Mouse (Mus musculus) thymus, adult 18-20 months (tissue): ENCODE data around the gene a.
A peak's percentile ranks its signal among the peaks of the same experiment; 100 is the strongest.

Experiments
- DNase-seq, 2 experiments: peaks; one replicate each; pipeline ENCODE4 v3.0.0; 2022; ENCODE audit warnings: mixed read lengths in 2 of 2

a gene

DNA sequence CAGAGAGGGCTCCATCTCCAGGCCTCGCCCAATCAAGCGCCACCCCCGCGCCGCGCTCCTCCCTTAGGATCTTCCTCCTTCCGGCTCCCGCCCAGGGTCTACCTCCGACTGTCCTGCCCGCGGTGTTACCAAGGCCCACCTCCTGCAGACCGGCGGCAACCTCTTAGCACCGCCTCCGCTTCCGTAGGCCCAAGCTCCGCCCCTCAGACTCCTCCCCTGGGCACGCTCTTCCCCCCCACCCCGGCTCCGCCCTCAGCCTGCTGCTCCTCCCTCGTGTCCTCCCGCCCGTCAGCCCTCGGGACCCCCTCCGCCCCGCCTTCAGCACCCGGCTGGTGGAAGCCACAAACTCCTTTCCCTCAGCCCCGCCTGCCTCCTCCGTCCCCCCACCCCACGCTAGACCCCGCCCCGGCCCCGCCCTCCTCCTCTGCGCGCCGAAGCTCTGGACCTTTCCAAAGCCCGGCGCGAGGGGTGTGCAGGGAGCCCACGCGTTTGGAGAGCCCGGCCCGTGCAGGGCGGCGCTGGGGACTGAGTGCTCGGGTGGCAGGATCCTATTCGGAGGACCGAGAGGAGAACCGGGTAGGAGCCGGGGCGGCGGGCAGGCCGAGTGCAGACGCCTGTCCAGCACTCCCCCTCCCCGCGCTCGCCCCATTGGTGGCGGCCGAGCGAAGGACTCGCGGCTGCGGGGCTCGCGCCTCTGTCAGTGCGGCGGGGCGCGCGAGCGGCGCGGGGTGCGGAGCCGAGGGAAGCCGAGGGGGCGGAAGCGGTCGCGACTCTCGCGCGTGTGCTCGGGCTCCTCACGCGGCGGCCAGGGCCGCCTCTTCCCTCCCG, at the start of gene a, which contains the start of gene Raly:
Gene a, plus strand, starts transcription at position 747 of the 828 bp plus-strand sequence.
Gene Raly, plus strand, starts transcription at position 441 of the 828 bp plus-strand sequence.
- peak; percentile 97 to 98 for DNase-seq

DNA sequence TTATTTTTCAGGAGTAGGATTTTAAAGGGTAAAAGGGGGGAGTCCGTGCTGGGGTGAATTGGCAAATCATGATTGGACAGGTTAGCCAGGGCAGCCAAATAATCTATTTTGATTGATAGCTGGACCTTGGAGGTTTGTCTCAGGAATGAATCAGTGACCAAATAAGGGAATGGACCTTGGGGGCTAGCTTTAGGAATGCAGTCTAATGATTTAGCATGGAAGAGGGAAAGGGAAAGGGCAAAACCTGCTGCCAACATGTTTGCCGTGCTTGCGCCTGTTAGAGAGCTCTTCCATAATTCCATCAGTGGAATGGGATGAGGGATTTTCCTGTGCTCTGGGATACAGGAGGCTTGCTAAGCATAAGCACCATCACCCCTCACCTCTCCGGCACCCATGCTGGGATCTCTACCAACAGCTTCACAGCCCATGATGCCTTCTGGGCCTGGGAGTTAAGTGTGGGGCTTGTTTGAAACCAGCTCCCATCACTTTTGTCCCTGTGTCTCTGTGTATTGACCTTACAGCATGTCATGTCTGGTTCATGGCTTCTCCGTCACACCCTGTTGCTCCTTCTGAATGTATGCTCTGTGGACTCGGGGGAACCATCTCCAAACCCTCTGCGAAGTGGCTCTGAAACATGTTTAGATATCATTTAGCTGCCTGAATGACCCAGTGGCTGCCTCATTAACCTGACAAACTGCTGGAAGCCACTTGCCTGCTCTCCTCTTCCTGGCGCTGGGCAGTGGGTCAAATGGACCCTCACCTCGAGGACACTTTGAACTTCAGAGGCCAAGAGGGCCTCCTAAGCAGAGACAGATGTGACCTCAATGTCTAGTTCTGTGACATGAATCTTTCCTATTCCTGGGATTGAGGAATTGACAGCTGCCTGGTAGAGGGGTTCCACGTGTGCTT, 48.0 kb upstream of the a start:
- no peak for DNase-seq

DNA sequence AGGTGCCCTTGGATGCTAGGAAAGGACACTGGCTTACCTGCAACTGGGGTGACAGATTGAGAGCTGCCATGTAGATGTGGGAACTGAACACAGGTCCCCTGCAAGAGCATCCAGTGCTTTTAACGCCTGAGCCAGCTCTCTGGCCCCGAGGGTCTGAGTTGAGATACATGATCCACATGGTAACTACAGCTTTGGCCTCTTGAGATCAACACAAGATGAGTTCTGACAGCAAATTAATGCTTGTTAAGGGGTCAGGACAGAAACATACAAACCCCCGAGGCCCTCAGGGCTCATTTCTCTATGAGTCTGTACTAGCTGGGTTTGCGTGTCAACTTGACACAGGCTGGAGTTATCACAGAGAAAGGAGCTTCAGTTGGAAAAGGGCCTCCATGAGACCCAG, 47.3 kb upstream of the a start:
- no peak for DNase-seq

DNA sequence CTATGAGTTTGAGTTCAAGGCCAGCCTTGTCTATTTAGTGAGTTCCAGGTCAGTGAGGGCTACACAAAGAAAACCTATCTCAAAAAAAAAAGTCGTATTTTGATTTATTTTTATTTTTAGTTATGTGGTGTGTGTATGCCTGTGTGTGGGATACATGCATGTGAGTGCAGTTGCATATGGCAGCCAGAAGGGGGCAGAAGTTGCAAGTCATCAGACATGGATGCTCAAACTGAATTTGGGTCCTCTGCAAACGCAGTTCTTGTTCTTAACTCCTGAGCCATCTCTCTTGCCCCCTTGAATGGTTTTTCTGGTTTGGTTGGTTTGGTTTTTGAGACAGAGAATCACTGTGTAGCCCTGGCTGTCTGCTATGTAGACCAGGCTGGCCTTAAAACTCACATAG, 42.8 kb upstream of the a start:
- no peak for DNase-seq

DNA sequence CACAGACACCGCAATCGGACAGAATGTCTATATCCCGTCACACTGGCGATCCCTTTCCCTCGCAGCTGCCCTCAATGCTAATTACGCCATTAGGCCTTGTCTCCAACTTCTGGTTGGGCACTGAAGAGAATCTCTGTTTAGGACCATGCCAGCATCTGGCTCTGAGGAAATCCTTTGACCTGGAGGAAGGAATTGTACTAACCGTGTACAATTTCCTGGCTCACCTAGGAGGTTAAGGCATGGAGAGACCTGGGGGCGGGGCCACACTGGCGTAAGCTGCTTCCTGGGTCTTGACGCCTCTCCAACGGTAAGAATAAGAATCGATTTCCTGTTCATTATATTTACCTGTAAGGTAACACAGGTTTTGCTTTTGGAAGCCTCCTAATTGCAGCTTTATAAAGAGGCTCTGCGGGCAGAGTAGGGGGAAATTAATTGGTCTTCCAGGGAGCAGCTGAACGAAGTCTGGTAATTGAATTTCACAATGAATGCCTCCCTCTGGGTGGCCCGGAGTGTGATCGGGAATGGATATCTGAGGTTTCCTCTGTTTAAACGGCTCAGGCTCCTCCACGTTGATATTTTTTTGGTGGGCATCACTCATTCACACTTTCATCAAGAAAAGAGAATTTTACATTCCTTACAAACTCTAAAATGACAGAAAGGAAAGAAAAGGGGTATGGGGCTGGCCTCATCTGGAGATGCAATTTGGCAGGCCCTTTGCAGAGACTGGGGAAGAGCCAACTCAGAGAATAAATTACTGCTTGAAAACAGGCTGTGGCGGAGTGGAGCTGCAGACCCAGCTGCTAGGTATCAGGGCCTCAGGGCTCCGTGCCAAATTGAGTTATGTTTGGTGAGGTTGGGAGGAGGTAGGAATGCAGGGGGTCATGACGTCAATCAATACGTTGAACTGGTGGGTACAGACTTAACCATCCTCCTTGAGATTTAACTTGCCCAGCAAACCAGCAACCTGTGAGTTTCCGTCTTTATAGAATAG, 41.9 kb upstream of the a start:
- no peak for DNase-seq

DNA sequence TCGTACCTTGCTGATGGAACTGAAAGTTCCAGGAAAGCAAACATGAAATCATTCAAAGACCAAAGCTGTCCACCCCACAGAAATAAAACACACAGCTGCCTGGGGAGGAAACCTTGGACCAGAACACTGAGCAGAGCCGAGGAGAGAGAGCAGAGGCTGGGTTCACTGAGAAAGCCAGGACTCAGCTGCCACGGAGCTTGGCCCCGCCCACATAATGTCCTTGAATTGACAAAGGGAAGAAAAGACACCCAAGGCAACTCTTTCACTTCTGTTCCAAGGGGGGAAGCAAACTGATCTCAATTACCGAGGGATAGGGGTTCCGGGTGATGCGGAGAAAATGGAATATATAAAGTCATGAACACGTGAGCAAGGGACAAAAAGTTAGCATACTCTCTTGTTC, 39.3 kb upstream of the a start:
- DNase-seq, result no peak

DNA sequence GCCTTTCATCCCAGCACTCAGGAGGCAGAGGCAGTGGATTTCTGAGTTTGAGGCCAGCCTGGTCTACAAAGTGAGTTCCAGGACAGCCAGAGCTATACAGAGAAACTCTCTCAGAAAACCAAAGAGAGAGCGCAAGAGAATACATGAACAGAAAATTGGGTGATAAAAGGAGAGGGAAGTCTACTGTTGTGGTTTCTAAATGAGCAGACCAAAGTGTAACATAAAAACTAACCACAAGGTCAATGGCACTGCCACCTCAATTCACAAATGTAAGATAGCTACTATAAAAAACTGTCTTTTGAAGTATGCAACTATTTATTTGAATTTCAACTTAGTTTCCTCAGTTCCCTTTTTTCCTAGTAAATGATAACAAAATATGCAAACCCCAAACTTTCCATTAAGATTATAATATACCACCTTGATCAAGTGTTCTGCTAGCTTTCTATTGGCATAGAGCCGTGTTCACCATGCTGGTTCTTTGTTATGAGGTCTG, 37.1 kb upstream of the a start:
- no peak for DNase-seq

DNA sequence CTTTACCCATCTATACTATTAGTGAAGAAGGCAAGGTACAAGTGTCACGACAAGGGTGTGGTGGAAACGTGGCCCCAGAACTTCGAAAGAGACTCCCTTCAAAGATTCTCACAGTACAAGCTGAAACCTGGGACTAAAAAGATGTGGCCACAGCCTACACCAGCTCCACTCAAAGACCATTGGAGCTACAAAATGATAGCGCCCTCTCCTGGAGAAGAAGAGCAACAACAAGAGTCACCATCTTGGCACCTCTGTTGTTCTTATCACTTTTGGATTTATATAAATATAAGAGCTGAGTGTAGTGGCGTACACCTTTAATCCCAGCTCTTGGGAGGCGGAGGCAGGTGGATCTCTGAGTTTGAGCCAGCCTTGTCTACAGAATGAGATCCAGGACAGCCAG, 35.4 kb upstream of the a start:
- no peak for DNase-seq

DNA sequence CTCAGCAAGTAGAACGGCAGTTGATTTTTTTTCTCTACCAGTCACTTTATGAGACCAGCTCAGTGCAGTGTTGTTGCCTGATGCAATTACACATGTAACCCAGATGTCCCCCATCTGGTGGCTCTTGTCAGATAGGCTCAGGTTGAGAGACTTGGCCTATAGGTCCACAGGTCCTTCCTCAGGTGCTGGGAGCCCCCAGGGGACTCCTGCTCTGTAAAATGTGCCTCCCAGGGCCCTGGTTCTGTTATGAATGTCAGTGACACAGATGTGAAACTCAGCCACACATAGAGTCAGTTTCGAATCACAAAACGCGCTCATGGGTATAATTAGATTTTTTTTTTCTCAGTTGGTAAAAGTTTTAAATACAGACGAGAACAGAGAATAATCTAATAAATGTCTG, 33.5 kb upstream of the a start:
- no peak for DNase-seq

DNA sequence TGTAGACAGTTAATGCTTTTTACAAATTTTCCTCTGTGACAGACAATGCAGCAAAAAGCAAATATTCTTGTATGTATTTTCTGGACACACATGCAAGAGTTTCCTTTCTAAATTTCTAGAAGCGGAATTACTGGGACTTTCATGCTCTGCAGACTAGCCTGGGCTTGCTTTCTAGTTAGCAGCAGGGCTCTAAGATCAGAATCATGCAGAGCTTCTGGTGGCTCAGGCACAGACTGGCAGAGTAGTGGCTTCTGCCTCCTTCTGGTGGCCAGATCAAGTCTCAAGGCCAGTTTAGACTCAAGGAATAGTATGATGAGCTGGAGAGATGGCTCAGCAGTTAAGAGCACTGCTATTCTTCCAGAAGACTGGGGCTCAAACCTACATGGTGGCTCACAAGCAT, 32.7 kb upstream of the a start:
- no peak for DNase-seq

DNA sequence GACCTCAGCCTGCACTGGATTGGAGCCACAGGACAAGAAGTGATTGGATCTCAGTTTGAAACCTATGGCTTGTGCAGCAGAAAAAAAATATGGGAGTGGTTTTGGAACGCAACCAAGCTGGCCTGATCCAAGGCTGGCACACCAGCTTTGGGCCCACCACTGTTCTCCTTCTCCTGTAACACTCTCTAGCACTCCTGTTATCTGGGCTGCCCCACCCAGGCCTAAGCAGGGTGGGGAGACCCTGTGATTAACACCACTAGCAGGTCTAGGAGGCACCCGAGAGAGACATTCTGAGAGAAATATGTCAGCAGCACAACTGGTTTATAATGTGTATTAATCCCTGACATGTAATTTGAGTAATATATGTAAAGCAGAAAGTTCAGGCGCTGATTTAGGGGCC, 28.0 kb upstream of the a start:
- no peak for DNase-seq

DNA sequence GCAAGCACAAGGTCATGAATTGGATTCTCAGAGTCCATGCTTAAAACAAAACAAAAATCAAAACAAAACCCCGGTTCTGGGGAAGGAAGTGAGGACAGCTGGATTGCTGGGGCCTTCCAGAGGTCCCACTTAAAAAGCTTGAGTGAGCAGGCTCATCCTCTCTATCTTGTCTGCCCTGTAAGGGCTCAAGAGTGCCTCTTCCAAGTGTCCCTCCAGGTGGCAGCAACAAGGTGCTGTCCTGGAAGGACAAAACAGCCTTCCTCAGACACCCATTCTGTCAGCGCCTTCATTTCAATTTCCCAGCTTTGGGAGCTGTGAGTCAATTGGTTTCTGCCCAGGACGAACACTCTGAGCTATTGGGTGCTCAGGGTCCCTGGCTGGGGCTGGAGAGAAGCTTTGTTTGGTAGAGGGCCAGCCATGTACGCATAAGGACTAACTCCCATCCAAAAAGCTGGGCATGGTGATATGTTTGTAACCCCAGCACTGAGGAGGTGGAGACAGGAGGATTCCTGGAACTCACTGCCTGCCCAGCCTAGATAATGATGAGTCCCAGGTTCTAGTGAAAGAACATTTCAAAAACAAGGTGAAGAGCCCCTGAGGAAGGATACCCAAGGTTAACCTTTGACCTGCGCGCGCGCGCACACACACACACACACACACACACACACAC, 26.2 kb upstream of the a start:
- no peak for DNase-seq

DNA sequence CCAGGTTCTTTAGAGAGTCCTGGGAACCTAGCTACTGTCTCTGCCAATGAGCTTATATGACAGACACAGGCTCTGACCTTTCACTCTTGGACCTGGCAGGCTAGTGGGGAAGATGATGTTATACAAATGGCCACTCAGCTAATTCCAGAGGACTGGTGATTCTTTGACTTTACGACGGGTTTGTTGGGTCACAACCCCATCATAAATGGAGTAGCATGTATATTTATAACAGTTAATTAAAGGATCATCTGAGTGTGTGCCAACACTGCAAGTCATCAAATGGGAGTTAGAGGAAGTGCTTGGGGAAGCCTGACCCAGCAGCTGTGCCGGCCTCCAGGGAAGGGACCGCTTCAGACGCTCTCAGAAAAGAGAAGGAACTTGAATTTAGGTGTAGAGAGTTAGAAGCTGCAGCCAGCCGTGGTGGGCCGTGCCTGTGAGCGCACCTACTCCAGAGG, 25.6 kb upstream of the a start:
- no peak for DNase-seq

DNA sequence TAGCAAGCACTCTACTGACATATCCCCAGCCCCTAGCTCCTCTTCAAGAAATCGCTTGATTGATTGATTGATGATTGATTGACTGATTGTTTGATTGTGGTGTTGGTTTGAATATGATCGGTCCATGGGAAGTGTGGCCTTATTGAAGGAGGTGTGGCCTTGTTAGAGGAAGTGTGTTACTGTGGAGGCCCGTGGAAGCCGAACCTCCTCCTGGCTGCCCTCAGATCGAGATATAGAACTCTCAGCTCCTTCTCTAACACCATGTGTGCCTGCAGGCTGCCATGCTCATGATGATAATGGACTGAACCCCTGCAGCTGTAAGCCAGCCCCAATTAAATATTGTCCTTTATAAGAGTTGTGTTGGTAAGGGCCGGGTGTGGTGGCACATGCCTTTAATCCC, 24.2 kb upstream of the a start:
- DNase-seq, result no peak

DNA sequence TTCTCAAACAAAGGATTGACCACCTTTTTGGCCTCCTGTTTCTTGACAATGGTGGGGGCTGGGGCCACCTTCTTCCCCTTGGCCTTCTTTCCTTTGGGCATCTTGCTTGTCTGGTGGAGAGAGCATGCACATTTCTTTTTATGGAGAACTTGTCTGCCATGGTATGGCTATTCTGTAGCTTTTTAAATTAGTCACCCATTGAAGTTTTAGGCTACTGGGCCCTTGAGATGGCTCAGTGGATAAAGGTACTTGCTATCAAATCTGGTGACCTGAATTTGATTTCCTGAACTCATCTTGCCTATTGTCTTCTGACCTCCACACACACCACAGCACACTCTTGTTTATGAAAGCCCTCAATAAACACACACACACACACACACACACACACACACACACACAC, 21.3 kb upstream of the a start, which contains the start of gene Gm14214:
Gene Gm14214, minus strand, starts transcription at position 101 of the 400 bp plus-strand sequence.
- DNase-seq, result no peak

DNA sequence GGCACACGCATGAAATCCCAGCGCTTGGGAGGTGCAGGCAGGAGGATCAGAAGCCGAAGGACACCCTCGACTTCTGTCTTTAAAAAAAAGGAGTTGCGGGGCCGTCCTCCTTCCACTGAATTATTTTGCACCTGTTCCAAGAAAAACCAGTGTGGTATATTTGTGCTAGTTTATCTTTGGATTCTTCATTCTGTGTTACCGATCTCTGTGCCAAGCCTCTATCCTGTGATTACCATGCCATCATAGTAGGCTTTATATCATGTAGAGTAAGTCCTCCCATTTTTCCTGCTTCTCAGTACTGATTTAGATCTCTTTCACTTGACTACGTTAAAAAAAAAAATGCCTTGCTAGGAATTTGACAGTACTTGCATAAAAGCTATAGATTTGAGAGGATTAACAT, 19.6 kb upstream of the a start:
- DNase-seq, result no peak

DNA sequence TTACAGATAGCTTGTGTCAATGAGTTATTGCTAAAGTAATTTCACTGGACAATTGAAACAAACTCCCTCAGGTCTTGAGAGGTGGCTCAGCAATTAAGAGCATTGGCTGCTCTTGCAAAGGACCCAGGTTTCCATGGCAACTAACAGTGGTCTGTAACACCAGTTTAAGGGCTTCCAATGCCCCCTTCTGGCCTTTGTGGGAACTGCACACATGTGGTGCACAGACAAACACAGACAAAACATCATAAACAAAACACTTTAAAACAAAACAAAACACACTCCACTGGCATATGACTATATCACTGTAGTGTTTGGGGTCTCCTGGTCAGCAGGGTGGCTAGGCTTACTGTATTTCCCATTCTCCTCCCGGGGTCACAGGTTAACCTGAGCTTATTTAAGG, 17.2 kb upstream of the a start:
- no peak for DNase-seq

DNA sequence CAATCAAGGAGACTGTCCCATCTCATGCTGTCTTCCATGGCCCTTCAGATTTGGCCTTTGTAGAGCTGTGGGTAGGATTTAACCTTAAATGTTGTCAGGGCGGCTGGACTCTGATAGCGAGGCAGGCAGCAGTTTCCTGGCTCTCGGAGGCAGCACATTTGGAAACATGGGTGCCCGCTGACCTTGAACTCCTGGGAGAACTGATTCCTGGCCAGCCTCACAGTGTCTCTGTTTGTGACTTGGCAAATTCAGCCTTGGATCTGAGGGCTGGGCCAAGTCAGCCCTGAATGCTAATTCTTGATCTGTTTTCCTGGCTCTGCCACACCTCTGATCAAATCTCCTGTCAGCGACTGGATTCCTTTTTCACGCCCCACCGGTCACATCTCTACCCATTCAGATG, 14.7 kb upstream of the a start:
- no peak for DNase-seq

DNA sequence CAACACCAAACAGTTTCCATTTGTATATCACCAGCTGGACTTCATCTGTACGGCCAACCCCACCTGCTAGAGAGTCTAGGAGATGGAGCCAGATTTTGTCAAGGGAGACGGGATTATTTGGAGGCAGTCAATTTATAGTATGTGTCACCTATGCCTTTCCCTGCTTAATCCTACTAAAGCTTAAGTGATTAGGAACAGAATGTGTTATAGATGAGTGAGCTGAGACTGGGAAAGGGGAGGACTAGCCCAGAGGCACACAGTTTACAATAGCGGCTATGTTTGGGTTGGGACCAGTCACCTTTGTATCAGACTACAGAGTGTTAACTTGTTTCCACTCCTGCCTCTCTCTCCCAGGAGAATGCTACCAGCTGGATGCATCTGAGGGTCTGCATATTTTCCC, 11.6 kb upstream of the a start:
- no peak for DNase-seq

DNA sequence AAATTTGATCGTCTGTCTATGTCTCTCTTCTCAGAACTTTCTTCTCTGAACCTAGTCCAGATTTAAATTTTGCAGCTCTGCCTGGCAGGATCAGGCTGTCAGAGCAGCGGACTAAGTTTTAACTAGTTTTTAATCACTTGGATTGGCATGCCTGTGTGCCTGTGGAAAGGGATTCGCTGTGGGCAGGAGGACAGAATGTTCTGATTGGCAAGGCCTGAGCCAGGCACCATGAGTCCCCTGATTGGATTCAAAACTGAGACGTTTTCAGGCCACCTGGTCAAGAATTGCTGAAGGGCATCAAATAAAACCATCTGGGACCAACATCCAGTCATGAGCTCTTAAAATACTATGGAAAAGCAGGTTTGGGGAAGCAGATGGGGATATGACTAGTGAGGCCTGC, 8.8 kb upstream of the a start:
- DNase-seq, result no peak

DNA sequence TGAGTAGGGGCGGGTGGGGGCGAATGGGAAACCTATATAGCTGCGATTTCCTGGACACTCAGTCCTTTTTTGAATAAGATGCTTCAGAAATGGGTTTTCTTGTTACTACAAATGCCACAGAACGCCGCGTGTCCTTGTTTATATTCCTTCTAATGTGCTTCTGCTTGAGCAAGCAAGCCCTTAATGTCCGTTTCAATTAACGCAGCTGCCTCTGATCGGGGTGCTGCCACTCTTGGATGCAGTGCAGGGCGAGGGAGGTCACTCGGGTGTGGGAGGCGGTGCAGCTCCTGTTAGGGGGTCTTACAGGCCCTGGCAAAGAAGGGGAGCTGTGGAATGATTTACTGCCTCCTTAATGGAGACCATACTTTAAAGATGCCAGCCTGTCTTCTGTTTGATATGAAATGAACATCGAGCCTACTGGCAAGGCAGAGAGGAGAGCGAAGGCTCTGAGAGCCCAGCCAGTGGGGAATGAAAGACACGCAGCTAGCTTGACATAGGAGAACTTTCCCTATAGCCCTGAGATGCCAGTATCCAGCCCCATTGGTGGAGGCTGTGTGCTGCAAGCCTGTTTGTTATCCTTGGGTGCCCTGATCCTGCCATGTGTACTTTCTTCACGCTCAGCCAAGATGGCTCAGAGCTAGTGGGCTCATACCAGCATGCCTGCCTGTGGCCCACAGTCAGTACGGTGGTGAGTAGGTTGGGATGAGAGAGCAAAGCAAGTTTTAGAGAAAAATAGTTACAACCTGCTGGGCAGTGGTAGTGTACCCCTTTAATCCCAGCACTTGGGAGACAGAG, 8.1 kb upstream of the a start:
- DNase-seq, result no peak
